Mouse (Mus musculus) spleen, adult 12 weeks (tissue): ENCODE data around the gene Zbtb40.

ENCODE experiments used
- DNase-seq: peaks from one replicate; pipeline ENCODE4 v3.0.0; 2022; ENCODE audit warnings: low spot score

Zbtb40 gene

GRCm38 (mm10) chr4:136970939-136971338 lies 77.7 kb downstream of the Zbtb40 start:
- DNase-seq, result no peak

GRCm38 (mm10) chr4:136969503-136970276 lies 78.9 kb downstream of the Zbtb40 start:
- no peak for DNase-seq

- DNase-seq, result no peak
Measured at GRCm38 (mm10) chr4:136969096-136969495, 79.5 kb downstream of the Zbtb40 start.

GRCm38 (mm10) chr4:136967511-136967910 lies 81.1 kb downstream of the Zbtb40 start:
- no peak for DNase-seq

DNA sequence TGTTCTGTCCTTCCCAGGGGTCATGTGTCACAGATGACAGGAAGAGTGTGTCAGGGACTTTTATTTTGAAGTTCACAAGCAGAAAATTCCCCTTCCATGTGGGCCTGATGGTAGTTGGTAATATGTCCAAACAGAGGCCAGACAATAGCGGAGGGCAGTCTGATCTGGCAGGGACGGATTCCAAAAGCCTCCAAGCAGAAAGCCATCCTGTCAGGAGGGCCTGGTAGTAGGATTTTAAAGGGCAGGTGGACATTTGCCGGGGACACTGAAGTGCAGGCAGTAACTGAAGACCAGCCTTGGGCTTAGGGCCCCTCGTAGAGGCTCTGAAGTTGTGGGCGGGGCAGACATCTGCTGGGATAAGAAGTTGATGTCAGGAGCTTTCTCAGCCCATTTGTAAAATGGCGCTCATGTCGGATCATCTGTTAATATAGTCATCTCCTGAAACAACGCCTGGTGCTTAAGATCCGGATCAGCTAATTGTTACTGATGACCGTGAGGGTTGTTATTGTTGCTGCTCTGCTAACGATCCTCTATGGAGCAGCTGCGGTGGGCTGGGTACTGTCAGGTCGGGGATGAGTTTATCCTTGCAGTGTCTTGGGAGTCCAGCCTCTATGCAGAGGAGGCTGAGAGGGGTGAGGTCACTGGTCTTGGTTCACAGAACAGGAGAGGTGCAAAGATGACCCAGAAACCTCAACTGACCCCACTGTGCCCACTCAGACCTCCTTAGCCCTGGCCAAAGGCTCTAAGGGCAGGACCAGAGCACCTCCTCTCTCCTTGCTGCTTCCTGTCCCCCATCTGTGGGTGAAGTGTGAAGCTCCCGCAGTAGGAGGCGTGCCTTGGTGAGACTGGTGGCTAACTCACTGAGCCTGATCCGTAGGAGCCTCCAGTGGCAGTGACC lies 81.9 kb downstream of the Zbtb40 start:
- DNase-seq, result no peak

DNA sequence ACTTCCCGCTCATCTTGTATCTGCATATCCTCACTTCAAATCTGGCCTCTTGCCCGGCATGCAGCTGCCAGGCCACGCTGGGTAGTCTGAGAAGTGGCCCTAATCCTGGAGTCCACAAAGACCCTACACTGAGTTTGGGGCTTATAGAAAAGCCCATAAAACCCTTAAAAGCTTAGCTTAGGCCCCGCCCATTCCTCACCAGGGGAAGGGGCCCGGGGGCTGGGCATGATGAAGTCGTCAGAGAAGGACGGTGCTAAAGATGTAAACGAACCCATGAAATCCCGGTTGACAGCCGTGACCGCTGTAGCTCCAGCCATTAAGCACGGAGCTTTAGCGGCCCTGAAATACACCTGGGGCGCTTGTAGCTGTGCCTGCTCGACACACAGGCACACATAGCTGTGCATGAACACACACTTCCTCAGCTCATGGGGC lies 83.6 kb downstream of the Zbtb40 start:
- DNase-seq, result no peak

DNA sequence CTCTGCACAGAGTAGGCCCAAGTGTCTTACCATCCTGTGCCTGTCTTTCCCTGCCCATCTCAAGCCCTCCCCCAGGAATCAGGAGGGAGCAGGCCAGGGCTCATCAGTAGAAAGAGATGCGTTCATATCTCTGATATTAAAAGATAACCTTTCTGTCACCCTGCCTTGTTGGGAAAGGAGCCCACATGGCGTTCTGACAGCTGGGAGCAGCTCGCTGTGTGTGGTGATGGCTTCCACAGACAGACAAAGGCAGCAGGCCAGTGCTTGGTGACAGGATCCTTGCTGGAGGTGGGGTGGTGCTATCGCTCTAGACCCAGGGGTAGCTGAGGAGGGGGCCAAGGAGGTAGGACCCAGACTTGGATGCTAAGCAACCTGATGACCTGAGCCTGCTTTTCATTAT lies 86.2 kb downstream of the Zbtb40 start:
- DNase-seq, result no peak

GRCm38 (mm10) chr4:136961642-136962285 lies 86.8 kb downstream of the Zbtb40 start:
- no peak for DNase-seq

GRCm38 (mm10) chr4:136960581-136960980 lies 88.0 kb downstream of the Zbtb40 start:
- no peak for DNase-seq

DNA sequence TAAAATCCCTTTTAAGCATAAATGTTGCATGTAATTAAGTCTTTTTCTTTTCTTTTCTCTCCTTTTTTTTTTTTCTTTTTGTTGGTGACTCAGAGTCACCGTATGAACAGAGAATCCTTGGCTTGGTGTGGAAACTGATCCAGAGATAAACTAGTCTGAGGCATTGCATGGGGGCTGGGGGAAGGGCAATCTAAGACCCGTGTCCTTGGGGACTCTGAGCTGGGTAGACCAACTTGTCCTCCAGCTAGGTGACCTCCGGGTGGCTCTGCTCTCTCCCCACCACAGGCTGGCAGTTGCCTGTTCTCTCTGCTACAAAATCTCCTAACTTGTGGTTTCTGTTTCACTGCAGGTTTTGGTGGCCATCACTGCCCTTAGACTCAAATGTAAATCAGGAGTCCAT lies 88.5 kb downstream of the Zbtb40 start:
- DNase-seq, result no peak

DNA sequence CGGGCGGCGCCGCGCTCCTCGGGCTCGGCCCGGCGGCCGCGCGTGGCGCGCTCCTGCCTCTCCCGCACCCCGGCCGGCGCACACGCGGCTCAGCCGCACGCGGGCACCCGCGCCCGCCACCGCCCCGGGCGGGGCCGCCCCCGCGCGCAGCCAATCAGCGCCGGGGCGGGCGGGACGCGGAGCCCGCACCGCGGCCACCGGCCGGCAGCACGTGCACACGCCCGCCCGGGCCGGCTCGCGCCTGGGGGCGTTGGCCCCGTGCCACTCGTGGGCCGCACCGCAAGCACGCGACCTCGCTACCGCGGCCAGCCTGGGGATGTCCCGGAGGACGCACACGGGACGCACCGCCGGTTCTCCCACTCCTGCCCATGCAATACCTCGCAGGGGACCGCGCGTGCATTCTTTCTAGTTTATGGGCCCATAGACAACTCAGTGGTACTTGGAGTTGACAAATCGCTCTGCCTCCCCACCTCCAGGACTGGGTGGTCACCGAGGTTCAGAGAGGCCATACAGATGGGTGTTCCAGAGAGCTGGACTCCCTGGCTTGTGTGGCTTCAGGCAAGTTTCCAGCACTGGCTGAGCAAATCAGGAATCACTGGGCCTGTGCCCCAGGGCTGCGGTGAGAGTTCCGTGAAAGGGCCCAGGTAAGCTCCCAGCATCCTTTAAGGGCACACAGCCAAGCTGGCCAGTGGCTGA lies 91.7 kb downstream of the Zbtb40 start, which contains the start of gene Epha8:
Gene Epha8, minus strand, starts transcription at position 66 of the 696 bp plus-strand sequence.
- no peak for DNase-seq

DNA sequence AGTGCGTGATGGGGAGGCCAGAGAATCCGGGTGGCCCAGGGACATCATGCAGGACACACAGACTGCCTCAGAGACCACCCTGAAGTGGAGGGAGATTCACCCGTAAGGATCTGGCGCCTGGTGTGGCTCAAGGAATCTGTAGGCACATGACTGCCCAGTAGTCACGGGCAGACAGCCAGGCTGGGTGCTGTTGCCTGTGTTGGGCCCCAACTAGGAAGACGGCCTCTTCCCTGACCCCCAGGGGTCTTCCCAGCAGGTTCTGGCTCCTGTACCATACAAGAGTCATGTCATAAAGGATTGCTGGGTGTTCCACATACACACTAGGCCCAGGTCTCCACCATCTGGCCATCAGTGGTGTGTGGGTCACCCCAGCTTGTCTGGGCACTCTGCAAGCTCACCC lies 94.0 kb downstream of the Zbtb40 start:
- DNase-seq, result no peak

GRCm38 (mm10) chr4:136949266-136949989 lies 99.2 kb downstream of the Zbtb40 start:
- no peak for DNase-seq

- no peak for DNase-seq
Measured at GRCm38 (mm10) chr4:136945397-136945796, 103.2 kb downstream of the Zbtb40 start.

DNA sequence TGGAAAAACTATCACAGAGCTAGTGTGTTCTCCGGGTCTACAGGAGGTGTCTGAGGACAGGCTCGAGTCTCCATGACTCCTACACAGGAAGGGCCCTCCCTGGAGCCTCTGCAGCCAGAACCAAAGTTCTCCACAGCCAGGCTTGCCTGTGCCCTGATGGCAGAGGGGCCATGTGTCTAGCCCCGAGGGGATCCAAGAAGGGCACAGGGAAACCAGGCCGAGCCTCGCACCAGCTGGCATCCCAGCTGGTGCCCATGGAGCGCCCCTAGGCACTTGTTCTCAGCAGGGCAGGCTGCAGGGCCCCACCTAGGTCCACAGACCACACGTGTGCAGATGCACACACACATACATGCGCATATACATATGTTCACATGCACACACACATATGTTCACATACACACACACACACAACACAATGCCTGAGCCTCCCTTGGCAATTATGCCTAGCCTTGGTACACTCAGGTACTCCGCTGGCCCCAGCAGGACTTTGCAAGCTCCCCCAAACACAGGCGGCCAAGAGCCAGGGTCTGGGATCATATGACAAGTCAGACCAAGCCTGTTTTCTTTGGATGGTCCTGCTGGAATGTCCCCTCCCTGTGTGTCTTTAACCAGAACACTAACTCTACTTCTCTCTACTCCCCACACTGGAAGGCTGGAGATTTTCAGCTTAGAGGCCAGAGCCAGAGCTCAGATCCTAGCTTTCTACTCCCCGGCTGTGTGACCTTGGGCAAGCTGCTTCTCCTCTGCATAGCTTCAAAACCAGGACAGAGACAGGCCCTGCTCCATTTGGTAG lies 103.8 kb downstream of the Zbtb40 start:
- DNase-seq, result no peak

GRCm38 (mm10) chr4:136943175-136943574 lies 105.4 kb downstream of the Zbtb40 start:
- no peak for DNase-seq

GRCm38 (mm10) chr4:136942761-136943160 lies 105.8 kb downstream of the Zbtb40 start:
- no peak for DNase-seq

DNA sequence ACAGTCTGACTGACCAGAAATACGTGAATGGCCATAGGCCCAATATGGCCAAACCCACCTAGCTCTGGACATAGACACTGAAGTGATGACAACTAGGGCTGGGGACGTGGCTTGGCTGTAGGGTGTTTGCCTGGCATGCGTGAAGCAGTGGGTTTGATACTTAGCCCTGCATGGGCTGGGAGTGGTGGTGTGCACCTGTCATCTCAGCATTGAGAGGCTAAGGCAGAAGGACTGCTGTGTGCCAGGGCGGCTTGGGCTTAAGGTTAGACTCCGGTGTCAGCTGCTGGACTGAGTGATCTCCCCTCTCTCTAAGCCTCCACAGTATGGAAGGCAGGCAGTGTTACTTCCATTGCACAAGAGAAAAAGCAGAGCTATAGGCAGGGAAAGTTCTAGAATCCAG lies 110.7 kb downstream of the Zbtb40 start:
- no peak for DNase-seq

- no peak for DNase-seq
Measured at GRCm38 (mm10) chr4:136937344-136937743, 111.3 kb downstream of the Zbtb40 start.
